Mouse (Mus musculus) lung, adult 2 months (tissue): ENCODE measurements around the gene Slc41a3.

Experiments
- CTCF ChIP-seq: fragments of 200-500 bp; IDR thresholded peaks from 2 replicates; pipeline ENCODE4 v1.5.1; 2011; ENCODE audit warnings: mild to moderate bottlenecking, low read length, control low read depth; ENCODE audit not compliant: insufficient read depth
- POLR2A ChIP-seq: fragments of 200-500 bp; IDR thresholded peaks from 2 replicates; pipeline ENCODE4 v1.6.1; 2011; ENCODE audit warnings: low read depth, mild to moderate bottlenecking, control low read depth, low read length, borderline replicate concordance; ENCODE audit errors: extremely low read depth

- no peak for TF ChIP-seq CTCF
- no peak for TF ChIP-seq POLR2A
Observed at GRCm38 (mm10) chr6:90643057-90643456, 38.5 kb downstream of the Slc41a3 start.
